Mouse (Mus musculus): ENCODE data around the gene Cox7b.

- no peak for TF ChIP-seq CHD2 (IDR thresholded peaks at IDR 0.05; ENCODE audit: low read depth, low read length)
- no peak for TF ChIP-seq MAFK (IDR thresholded peaks at IDR 0.05; ENCODE audit: insufficient read depth, low read depth, low read length)
Measured at GRCm38 (mm10) chrX:106045928-106046327, 30.4 kb downstream of the Cox7b start.

All from ES-E14 (cell line).